Mouse (Mus musculus) heart, embryonic 16.5 days (tissue): ENCODE results near the gene Tmem119. TPM values are rescaled to one million over a fixed set of nuclear protein-coding genes. Genes with fewer than 3 reads are reported as not detected.

ENCODE experiments used
- ATAC-seq: fragments of 200-750 bp; cut with Nextera tagmentation; replicated peaks from 2 replicates; pipeline ENCODE4 v1.8.0; 2017; ENCODE audit warnings: moderate number of reproducible peaks; ENCODE audit not compliant: insufficient read depth, low FRiP score; ENCODE audit errors: extremely low read depth
- H3K27ac ChIP-seq: fragments of 300-500 bp; sonication (generic); 2 replicates; pipeline ENCODE4 v1.5.1; 2014; ENCODE audit warnings: mild to moderate bottlenecking, low read length, control low read depth, moderate library complexity
- H3K27me3 ChIP-seq: fragments of 300-500 bp; sonication (generic); 2 replicates; pipeline ENCODE4 v1.6.1; 2014; ENCODE audit warnings: low read length, mixed read lengths; ENCODE audit not compliant: control insufficient read depth, insufficient read depth
- H3K36me3 ChIP-seq: fragments of 300-500 bp; sonication (generic); 2 replicates; pipeline ENCODE4 v1.6.1; 2014; ENCODE audit not compliant: control insufficient read depth, insufficient read depth
- H3K4me1 ChIP-seq: fragments of 300-500 bp; sonication (generic); 2 replicates; pipeline ENCODE4 v1.6.1; 2014; ENCODE audit warnings: low read length, mixed read lengths; ENCODE audit not compliant: control insufficient read depth, insufficient read depth
- H3K4me2 ChIP-seq: fragments of 300-500 bp; sonication (generic); 2 replicates; pipeline ENCODE4 v1.6.1; 2014; ENCODE audit warnings: low read depth, mild to moderate bottlenecking, control low read depth, low read length
- H3K4me3 ChIP-seq: fragments of 300-500 bp; sonication (generic); 2 replicates; pipeline ENCODE4 v1.5.1; 2014; ENCODE audit warnings: mild to moderate bottlenecking, control low read depth, low read length
- H3K9ac ChIP-seq: fragments of 300-500 bp; sonication (generic); 2 replicates; pipeline ENCODE4 v1.6.1; 2014; ENCODE audit warnings: low read length, control low read depth
- H3K9me3 ChIP-seq: fragments of 300-500 bp; sonication (generic); replicated peaks from 2 replicates; pipeline ENCODE4 v1.6.1; 2016; ENCODE audit warnings: low read length; ENCODE audit not compliant: control insufficient read depth
- WGBS: fragments of 180-500 bp; shearing (Covaris S2); extraction: QIAGEN DNeasy Blood & Tissue Kit; methylation state at CpG from one replicate; pipeline ENCODE4 v1.1.7; 2014; 5-methylcytosine and 5-hydroxymethylcytosine counted together
- polyA plus RNA-seq: library from polyadenylated mRNA; unstranded; fragments of >200 nt; fragmentation: Nextera tagmentation; extraction: Ambion mirVana; gene quantifications from 2 replicates; pipeline ENCODE4 v1.2.1, GENCODE M21; 2015

Tmem119 gene
- polyA plus RNA-seq, 1 experiment from 2014 or later = 22.4 TPM

DNA sequence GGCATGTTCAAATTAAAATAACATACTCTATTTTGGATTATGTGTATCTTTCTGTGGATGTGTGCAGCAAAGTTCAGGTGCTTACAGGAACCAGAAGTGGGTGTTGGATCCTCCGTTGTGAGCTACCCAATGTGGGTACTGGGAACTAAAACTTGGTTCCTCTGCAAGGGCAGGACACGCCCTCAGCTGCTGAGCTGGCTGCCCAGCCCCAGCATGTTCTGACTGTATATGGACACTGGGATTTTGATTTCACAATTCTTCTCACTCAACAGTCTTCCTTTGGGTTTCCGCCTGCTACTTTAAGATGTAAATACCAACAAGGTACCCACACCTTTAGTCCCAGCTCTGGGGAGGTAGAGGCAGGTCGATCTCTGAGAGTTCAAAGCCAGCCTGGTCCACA is 40.1 kb upstream of the Tmem119 start:
- ATAC-seq = no peak

DNA sequence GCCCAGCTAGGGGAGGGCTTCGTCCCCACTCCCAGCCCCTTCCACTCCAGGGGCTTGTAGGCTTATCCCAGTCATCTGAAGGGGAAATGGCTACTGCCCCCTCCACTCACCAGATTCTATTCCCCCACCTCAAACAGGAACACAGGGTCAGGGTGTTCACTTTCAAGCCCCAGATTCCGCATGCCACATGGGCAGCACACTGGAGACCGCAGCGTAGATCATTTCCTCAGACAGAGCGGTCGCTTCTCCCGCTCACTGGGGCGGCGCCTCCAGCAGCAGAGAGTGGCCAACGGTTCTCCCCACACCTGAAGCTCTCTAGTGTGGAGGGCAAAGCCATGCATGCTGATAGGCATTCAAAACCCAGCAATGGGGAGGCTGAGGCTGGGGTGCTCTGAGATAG is 36.6 kb upstream of the Tmem119 start:
- H3K36me3 ChIP-seq = no peaks in the 10 kb centered on the region
- H3K9me3 ChIP-seq = no peaks in the 10 kb centered on the region
- no peak overlapping the region for H3K4me3 ChIP-seq
- no peak overlapping the region for H3K9ac ChIP-seq
- no peaks in the 10 kb centered on the region for H3K4me1 ChIP-seq
- H3K27ac ChIP-seq = no peak overlapping the region
- no peak for ATAC-seq
- H3K27me3 ChIP-seq = no peaks in the 10 kb centered on the region
- no peak overlapping the region for H3K4me2 ChIP-seq
- WGBS = 79% methylated on average over 10 of the region's 10 CpGs

More for the DNA sequence above, 40.1 kb upstream of the Tmem119 start:
- Histone ChIP-seq H3K4me3 (no peak overlapping the region), H3K4me1 (no peaks in the 10 kb centered on the region; the same call in none of the 2 replicates), H3K27me3 (no peaks in the 10 kb centered on the region), H3K9me3 (no peaks in the 10 kb centered on the region), H3K27ac (no peak overlapping the region), H3K4me2 (no peak overlapping the region), H3K9ac (no peak overlapping the region), H3K36me3 (peaks cover 15% of the 10 kb centered on the region)
- 86% methylated on average over 4 of the region's 4 CpGs for WGBS

- Histone ChIP-seq H3K27ac (no peak overlapping the region), H3K27me3 (no peaks in the 10 kb centered on the region), H3K36me3 (no peaks in the 10 kb centered on the region), H3K4me3 (no peak overlapping the region), H3K9ac (no peak overlapping the region), H3K9me3 (no peaks in the 10 kb centered on the region), H3K4me2 (no peak overlapping the region), H3K4me1 (no peaks in the 10 kb centered on the region)
- no peak for ATAC-seq
- WGBS = 49% methylated on average over 16 of the region's 16 CpGs
Measured at GRCm38 (mm10) chr5:113833316-113833947, 33.1 kb upstream of the Tmem119 start.

GRCm38 (mm10) chr5:113832490-113832901 is 32.2 kb upstream of the Tmem119 start, which contains the start of gene Selplg:
Gene Selplg, minus strand, starts transcription at chr5:113832644.
- H3K27me3 ChIP-seq = no peaks in the 10 kb centered on the region
- no peaks in the 10 kb centered on the region for H3K9me3 ChIP-seq
- H3K36me3 ChIP-seq = no peaks in the 10 kb centered on the region
- 40% methylated on average over 8 of the region's 8 CpGs for WGBS
- no peak within 1 kb of the TSS for H3K9ac ChIP-seq
- 0 out of 2 replicates have a peak within 1 kb of the TSS, but pooled peaks have one; percentile 2 for H3K4me2 ChIP-seq
- peak within 1 kb of the TSS; percentile 22 for H3K4me3 ChIP-seq
- no peaks in the 10 kb centered on the region for H3K4me1 ChIP-seq
- peak within 1 kb of the TSS; percentile 9; the same call in 1 of the 2 replicates for H3K27ac ChIP-seq
- 0 out of 2 replicates have a peak, but pooled peaks have one; percentile 45 for ATAC-seq

- H3K4me2 ChIP-seq = 0 out of 2 replicates have a peak overlapping the region, but pooled peaks have one; percentile 2
- H3K36me3 ChIP-seq = no peaks in the 10 kb centered on the region
- H3K4me1 ChIP-seq = no peaks in the 10 kb centered on the region
- peak overlapping the region; percentile 22 for H3K4me3 ChIP-seq
- WGBS = 57% methylated on average over 3 of the region's 3 CpGs
- peak overlapping the region; percentile 9; the same call in 1 of the 2 replicates for H3K27ac ChIP-seq
- H3K9me3 ChIP-seq = no peaks in the 10 kb centered on the region
- ATAC-seq = no peak
- H3K9ac ChIP-seq = no peak overlapping the region
- no peaks in the 10 kb centered on the region for H3K27me3 ChIP-seq
Measured at GRCm38 (mm10) chr5:113831741-113832140, 31.4 kb upstream of the Tmem119 start.

DNA sequence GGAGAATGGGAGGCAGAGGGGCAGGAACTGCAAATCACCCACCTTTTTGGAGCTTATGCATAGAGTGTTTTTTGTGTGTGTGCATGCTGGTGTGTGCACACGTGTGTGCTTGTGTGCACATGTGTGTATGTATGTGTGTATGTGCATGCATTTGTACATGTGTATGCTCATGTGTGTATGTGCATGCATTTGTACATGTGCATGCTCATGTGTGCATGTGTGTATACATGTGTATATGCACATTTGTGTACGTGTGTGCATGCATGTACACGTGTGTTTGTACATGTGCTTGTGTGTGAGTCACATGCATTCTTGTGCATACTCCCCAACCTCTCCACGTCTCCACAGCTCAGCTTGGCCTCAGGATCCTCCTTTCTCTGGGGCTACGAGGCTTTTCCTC is 30.5 kb upstream of the Tmem119 start:
- Histone ChIP-seq H3K36me3 (no peaks in the 10 kb centered on the region), H3K9me3 (no peaks in the 10 kb centered on the region), H3K27me3 (no peaks in the 10 kb centered on the region), H3K4me1 (no peaks in the 10 kb centered on the region), H3K27ac (no peak overlapping the region), H3K4me3 (no peak overlapping the region), H3K9ac (no peak overlapping the region), H3K4me2 (no peak overlapping the region)
- ATAC-seq = no peak
- WGBS = 75% methylated on average over 5 of the region's 5 CpGs

GRCm38 (mm10) chr5:113830292-113830643 is 30.0 kb upstream of the Tmem119 start:
- Histone ChIP-seq H3K27me3 (no peaks in the 10 kb centered on the region), H3K36me3 (no peaks in the 10 kb centered on the region), H3K4me2 (no peak overlapping the region), H3K4me3 (peak overlapping the region; percentile 32), H3K9ac (no peak overlapping the region; the same call in 1 of the 2 replicates), H3K9me3 (no peaks in the 10 kb centered on the region), H3K4me1 (no peaks in the 10 kb centered on the region), H3K27ac (no peak overlapping the region)
- WGBS = 37% methylated on average over 10 of the region's 10 CpGs
- no peak for ATAC-seq

DNA sequence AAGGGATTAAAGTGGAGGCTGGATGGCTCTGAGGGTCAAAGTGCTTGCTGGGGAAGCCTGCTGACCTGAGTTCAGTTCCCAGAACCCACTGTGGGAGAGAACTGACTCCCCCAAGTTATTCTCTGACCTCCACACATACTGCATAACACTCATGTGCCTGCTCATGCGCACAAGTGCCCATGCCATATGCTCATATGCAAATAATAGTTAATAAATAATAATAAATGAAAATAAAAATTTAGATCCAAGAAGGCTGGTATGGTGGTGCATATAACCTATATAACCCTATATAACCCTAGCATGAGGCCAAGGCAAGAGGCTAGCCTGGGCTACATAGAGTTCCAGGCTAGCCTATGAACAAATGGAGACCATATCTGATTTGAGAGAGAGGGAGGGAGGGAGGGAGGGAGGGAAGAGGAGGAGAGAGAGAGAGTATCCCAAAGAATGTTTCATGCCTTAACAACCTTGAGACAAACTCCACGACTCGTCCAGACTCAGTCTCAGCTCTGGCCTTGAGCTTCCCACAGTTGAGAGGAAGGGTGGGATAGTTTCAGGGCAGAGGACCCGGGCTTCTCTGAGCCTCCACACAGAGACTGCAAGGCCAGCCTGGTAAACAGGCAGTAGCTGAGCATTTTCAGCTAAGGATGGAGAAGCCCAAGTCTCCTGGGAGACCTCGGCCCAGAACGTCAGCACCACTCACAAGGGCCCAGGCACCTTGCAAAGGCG is 29.4 kb upstream of the Tmem119 start:
- no peak overlapping the region for H3K4me2 ChIP-seq
- WGBS = 69% methylated on average over 7 of the region's 7 CpGs
- ATAC-seq = no peak
- H3K36me3 ChIP-seq = no peaks in the 10 kb centered on the region
- no peak overlapping the region; the same call in 1 of the 2 replicates for H3K9ac ChIP-seq
- no peak overlapping the region for H3K27ac ChIP-seq
- H3K4me3 ChIP-seq = peak overlapping the region; percentile 32
- H3K27me3 ChIP-seq = no peaks in the 10 kb centered on the region
- H3K4me1 ChIP-seq = no peaks in the 10 kb centered on the region
- H3K9me3 ChIP-seq = no peaks in the 10 kb centered on the region

GRCm38 (mm10) chr5:113828481-113828880 is 28.2 kb upstream of the Tmem119 start:
- WGBS = 55% methylated on average over 7 of the region's 7 CpGs
- Histone ChIP-seq H3K4me2 (0 out of 2 replicates have a peak overlapping the region, but pooled peaks have one; percentile 0), H3K4me1 (no peaks in the 10 kb centered on the region), H3K4me3 (peak overlapping the region; percentile 9; the same call in 1 of the 2 replicates), H3K36me3 (no peaks in the 10 kb centered on the region), H3K27ac (peak overlapping the region; percentile 16; the same call in 1 of the 2 replicates), H3K9me3 (no peaks in the 10 kb centered on the region), H3K27me3 (no peaks in the 10 kb centered on the region), H3K9ac (no peak overlapping the region)
- no peak for ATAC-seq
